Mouse (Mus musculus) thymus, postnatal 25 days (tissue): ENCODE results near the gene Slc37a3.

Experiments used
- DNase-seq: peaks from one replicate; pipeline ENCODE4 v3.0.0; 2022

Gene Slc37a3

DNA sequence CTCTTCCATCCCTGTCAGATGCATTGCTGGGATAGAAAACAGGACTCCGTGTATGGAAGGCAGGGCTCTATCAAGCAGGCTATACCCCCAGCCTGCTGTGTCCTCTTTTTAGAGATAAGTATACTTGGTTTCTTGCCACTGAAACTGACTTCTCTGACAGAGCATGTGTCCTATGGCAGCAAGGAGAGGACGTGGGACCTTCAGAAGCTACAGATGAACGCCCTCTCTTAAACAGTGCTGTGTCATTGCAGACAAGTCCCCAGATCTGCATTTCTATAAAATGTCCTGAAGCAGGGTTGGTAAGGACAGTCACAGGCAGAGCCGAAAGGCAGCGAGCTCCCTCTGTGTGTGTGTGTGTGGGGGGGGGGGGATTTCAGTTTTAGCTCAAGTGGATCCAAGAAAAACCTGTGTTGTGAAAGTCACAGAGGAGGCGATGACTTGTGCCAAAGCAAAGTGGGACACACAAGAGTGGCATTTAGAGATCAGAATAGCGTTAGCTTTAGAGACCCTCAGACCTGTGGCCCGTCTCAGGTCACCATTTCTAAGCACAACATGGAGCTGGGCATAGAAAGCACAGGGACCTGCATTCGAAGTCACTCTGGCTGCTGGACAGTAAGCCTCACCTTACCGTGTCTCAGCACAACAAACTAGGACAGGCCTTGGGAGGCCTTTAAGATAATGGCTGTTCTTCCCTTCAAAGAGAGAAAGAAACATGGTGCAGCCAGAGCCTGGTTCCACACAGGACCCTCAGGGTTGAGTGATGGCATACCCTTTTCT is 59.4 kb downstream of the Slc37a3 start:
- DNase-seq: no peak

DNA sequence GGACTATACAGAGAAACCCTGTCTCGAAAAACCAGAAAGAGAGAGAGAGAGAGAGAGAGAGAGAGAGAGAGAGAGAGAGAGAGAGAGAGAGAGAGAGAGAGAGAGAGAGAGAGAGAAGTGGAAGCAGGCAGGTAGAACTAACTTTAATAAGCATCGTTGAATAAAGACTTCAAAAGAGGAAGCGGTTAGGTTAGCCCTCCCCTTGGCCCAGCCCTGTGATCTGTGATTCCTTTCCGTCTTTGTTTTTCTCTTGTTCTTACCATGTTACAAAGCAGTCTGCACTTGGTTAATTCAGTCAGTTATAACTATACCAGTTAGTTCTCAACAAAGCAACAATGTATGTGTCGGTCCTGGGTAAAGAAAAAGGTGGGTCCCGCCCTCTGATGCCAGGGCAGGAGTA is 61.4 kb downstream of the Slc37a3 start:
- DNase-seq: no peak

- DNase-seq: no peak
Observed at GRCm38 (mm10) chr6:39314461-39314860, 63.0 kb downstream of the Slc37a3 start.

- DNase-seq: no peak
Observed at GRCm38 (mm10) chr6:39311786-39312185, 65.7 kb downstream of the Slc37a3 start.

DNA sequence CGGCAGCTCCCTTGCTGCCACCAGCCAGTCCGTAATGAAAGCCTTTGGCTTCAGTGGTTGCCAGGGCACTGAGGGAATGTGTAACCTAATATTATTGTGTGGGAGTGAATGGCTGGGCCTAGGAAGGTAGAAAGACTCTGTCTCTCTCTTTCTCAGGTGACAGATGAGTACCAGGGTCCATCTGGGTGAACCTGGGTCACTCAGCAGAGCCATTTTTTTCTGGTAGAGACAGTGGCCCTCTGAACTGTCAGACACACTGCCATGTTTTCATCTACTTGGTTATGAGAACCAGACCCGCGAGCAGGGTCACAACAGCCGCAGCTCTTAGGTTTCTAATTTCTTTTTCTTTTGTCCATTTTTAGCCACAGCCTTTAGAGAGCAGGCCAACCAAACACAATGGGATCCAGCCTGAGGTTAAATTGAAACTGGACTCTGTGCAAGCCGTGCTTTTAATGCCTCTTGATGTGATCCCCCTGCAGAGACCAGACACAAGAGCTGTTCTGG is 73.1 kb downstream of the Slc37a3 start:
- no peak for DNase-seq

DNA sequence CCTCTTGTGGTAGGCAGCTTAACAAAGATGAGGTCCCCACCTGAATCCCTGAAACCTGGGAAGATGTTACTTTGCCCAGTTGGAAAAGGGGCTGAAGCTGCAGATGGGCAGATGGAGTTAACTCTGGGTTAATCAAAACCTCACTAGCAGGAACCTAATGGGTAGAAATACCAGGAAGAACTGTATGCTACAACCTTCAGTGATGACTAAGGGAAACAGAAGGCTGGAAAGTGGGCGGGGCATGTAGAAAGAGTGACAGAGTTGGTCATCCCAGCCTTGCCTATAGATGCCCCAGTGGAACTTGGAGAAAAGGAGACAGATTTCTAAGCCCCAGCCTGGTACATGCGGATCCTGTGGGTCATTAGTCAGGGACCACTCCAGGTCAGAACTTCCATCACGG is 76.0 kb downstream of the Slc37a3 start:
- DNase-seq: peak; percentile 18

GRCm38 (mm10) chr6:39297079-39297478 is 80.4 kb downstream of the Slc37a3 start:
- DNase-seq: no peak

- peak; percentile 25 for DNase-seq
Observed at GRCm38 (mm10) chr6:39296474-39296873, 81.0 kb downstream of the Slc37a3 start.

GRCm38 (mm10) chr6:39295727-39296411 is 81.6 kb downstream of the Slc37a3 start:
- DNase-seq: peak; percentile 35

DNA sequence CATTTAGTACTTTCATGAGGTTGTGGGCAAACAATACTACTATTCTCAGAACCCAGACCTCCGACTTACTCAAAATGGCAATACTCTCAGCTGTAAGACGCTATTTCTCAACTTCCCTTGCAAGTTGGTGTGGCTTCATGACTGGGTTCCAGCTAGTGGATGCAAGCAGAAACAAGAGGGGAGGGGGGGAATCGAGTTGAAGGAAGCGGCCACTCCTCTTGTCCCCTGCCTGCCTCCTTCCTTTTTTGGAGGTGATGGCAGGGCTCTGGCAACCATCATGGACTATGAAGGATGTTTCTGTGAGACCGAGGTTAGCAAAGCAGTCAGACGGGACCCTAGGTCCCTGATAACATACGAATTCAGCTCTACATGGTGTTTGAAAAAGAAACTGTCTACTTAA is 87.8 kb downstream of the Slc37a3 start:
- DNase-seq: no peak

- DNase-seq: no peak
Observed at GRCm38 (mm10) chr6:39287782-39288181, 89.7 kb downstream of the Slc37a3 start.

DNA sequence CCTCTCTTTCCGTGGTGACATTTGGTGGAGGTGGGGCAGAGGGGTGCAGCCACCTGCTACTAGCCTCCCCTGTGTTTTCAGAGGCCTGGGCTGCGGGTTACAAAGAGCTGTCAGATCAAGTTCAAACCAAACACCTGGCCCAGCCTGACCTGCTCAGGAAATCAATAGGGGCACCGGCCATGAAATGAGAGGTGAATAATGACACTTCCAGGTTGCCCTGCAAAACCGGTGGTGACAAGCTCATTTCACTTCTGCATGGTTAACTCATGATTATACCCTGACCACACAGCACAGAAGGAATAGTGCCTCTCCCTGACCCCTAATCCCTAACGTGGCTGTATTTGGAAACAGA is 90.8 kb downstream of the Slc37a3 start:
- peak; percentile 48 for DNase-seq

DNA sequence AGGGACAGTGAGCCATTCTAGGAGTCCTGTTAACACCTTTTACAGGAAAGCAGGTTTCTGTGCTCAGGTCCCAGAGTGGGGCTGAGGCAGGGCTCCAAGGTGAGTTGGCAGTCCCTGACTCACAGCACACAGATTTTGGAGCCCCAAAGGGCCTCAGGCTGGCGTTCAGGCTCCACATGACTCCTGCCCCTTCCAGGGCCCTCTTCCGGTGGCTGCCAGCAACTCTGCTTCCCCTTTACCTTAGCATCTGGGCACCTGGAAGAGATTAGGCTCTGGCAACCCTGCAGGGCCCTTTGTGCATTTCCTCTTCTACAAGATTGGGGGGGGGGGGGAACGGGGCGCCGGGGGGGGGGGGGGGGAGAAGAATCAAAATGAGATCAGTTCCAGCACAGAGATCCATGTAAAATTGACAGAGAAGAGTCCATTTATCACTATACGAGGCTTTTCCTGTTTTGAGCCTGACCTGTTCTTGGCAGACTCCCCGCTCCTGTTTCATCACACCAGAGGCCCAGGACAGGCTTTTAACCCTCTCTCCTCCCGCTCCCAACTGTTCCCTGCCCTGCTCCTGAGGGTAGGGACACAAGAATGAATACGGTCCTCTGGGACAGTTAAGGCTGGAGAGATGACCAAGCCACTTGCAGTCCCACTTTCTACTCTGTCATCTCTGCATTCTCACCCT is 91.3 kb downstream of the Slc37a3 start:
- DNase-seq: peak; percentile 49

DNA sequence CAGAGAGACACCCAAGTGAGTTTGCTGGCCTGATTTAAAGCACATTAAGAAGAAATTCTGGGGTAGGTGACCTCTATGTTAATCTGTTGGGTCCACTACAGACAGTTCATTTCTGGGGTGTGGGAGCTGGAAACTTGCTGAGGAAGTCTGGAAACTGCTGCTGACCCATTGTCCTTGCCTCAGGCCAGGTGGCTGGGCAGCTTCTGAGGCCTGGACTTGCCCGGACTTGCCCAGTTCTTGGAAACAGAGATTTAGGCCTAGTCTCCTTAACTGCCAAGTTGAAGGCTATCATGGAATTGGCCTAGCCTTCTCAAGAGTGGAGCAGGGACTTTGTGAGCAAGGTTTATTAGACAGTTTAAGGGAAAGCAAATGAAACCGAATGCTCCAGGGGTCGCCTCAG is 92.6 kb downstream of the Slc37a3 start:
- no peak for DNase-seq
